8 mouse cellular contexts compared by ENCODE assay signal in the genomic region with DNA sequence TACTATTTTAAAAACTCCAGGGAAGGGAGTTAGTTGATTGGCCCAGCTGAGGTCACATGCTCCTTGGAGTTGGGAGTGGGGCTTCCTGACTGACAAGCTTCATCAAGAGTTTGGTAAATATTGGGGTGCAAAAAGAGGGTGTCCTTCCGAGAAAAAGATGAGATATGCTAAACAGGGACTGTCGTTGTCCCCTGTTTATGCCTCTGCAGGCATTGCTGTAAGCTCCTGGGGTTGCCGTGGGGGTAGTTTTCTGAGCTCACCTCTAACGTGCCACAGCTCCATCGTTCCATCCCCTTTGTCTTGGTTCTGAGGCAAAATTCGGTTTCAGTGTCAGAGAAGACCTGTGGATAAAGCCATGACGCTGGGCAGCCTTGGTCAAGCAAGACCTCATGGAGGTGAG. TPM values are rescaled to one million over a fixed set of nuclear protein-coding genes. Genes with fewer than 3 reads are reported as not detected.
DNase-seq lines count a peak whose midpoint lies in the region; ATAC-seq and TF ChIP-seq lines count a peak whose summit lies in the region.

A gene (plus strand): TSS at position 301 of the 400 bp plus-strand sequence.

- no peak within 1 kb of the TSS for H3K4me2 ChIP-seq in limb, embryonic 13.5 days (replicated peaks)

- no peaks in the 10 kb centered on the region for H3K36me3 ChIP-seq in limb, embryonic 13.5 days

- H3K9ac ChIP-seq in limb, embryonic 13.5 days = no peak within 1 kb of the TSS

- TF ChIP-seq CTCF in layer of hippocampus, adult 2 months (conservative IDR thresholded peaks at IDR 0.05) = no peak
- no peak for TF ChIP-seq CTCF in cortical plate, adult 2 months (IDR thresholded peaks at IDR 0.05; ENCODE audit: extremely low read depth, insufficient read depth, low read length)

- H3K9me3 ChIP-seq in limb, embryonic 13.5 days = no peaks in the 10 kb centered on the region

- no peaks in the 10 kb centered on the region for H3K27me3 ChIP-seq in limb, embryonic 13.5 days

- H3K27ac ChIP-seq in layer of hippocampus, adult 2 months = no peak within 1 kb of the TSS
- no peak within 1 kb of the TSS for H3K27ac ChIP-seq in cortical plate, adult 2 months (ENCODE audit: insufficient read depth, low read length)
- H3K27ac ChIP-seq in limb, embryonic 13.5 days = no peak within 1 kb of the TSS

- no peak within 1 kb of the TSS for H3K4me3 ChIP-seq in layer of hippocampus, adult 2 months
- H3K4me3 ChIP-seq in cortical plate, adult 2 months (ENCODE audit: insufficient read depth, low read length) = no peak within 1 kb of the TSS
- no peak within 1 kb of the TSS for H3K4me3 ChIP-seq in limb, embryonic 13.5 days

- WGBS in limb, embryonic 13.5 days = 85% methylated on average over 7 of the region's 7 CpGs

- no peak for DNase-seq in layer of hippocampus, adult 2 months (ENCODE audit: low spot score in 2 of 2)
- DNase-seq in layer of hippocampus, adult 9-11 months = no peak
- no peak for DNase-seq in heart, postnatal 4 days
- no peak for DNase-seq in spleen, postnatal 4 days (ENCODE audit: low spot score in 2 of 2)
- DNase-seq in urinary bladder, postnatal 14 days (ENCODE audit: low spot score) = no peak
- no peak for DNase-seq in right cerebral cortex, postnatal 4 days

- H3K4me1 ChIP-seq in cortical plate, adult 2 months (ENCODE audit: control insufficient read depth, insufficient read depth, low read length) = peaks cover 1% of the 10 kb centered on the region; the same call in 1 of the 2 replicates
- no peaks in the 10 kb centered on the region for H3K4me1 ChIP-seq in limb, embryonic 13.5 days

- no peak for ATAC-seq in limb, embryonic 13.5 days (ENCODE audit: low FRiP score, low read depth)

- TF ChIP-seq POLR2A in cortical plate, adult 2 months (IDR thresholded peaks at IDR 0.05; ENCODE audit: extremely low read depth, insufficient read depth, low read length) = no peak

RNA-seq across cellular contexts. Expression of the gene that starts here (rescaled TPM):
- 100 to 1,000 TPM; 124 to 132 TPM for total RNA-seq in layer of hippocampus, adult 2 months (2021)
- 57.6 and 58.1 TPM in 2 replicates for polyA plus RNA-seq in cortical plate, adult 2 months (2012; rRNA removed)
- total RNA-seq in heart, postnatal 4 days (2021) = 10 to 100 TPM; 17.4 to 19.1 TPM
- 31.9 and 32.7 TPM in 2 replicates for polyA plus RNA-seq in limb, embryonic 13.5 days (2015; fragmentation: Nextera tagmentation; extraction: Ambion mirVana)

Comparison
In these comparisons a context has a peak if more than half of its experiments do, and no peak if none do; other contexts are left out.
1. RNA of the gene that starts here (total RNA-seq): 124 to 132 TPM in layer of hippocampus, adult 2 months; 17.4 to 19.1 TPM in heart, postnatal 4 days; every median in the first group is over 4 times any median in the second.